Mouse (Mus musculus): Measurements from ENCODE around the gene Pcca. TPM values are rescaled to one million over a fixed set of nuclear protein-coding genes. Genes with fewer than 3 reads are reported as not detected.

The Pcca gene
- polyA plus RNA-seq, 1 experiment from 2014 or later = 32.2 TPM

GRCm38 (mm10) chr14:122675661-122676060, 141.5 kb downstream of the Pcca start:
- Histone ChIP-seq H3K36me3 (no peaks in the 10 kb centered on the region), H3K9me3 (no peaks in the 10 kb centered on the region), H3K4me2 (replicated peaks) (no peak overlapping the region), H3K9ac (replicated peaks) (no peak overlapping the region), H3K4me3 (no peak overlapping the region), H3K27ac (replicated peaks) (no peak overlapping the region), H3K4me1 (no peaks in the 10 kb centered on the region), H3K27me3 (no peaks in the 10 kb centered on the region)
- ATAC-seq (ENCODE audit: low FRiP score, low read depth) = no peak
- 87% methylated on average over 3 of the region's 3 CpGs for WGBS

GRCm38 (mm10) chr14:122683645-122684044, 149.5 kb downstream of the Pcca start:
- Histone ChIP-seq H3K9ac (replicated peaks) (no peak overlapping the region), H3K9me3 (no peaks in the 10 kb centered on the region), H3K4me3 (no peak overlapping the region), H3K27ac (replicated peaks) (no peak overlapping the region), H3K4me2 (replicated peaks) (no peak overlapping the region), H3K36me3 (no peaks in the 10 kb centered on the region), H3K27me3 (no peaks in the 10 kb centered on the region), H3K4me1 (peaks cover 8% of the 10 kb centered on the region; the same call in 1 of the 2 replicates)
- WGBS = 98% methylated on average over 1 of the region's 1 CpGs
- ATAC-seq (ENCODE audit: low FRiP score, low read depth) = no peak

GRCm38 (mm10) chr14:122684250-122684649, 150.1 kb downstream of the Pcca start:
- Histone ChIP-seq H3K27ac (replicated peaks) (no peak overlapping the region), H3K4me2 (replicated peaks) (no peak overlapping the region), H3K4me3 (no peak overlapping the region), H3K9me3 (no peaks in the 10 kb centered on the region), H3K9ac (replicated peaks) (no peak overlapping the region), H3K27me3 (no peaks in the 10 kb centered on the region), H3K36me3 (no peaks in the 10 kb centered on the region), H3K4me1 (peaks cover 8% of the 10 kb centered on the region; the same call in 1 of the 2 replicates)
- peak; percentile 9; the same call in 1 of the 2 replicates for ATAC-seq (ENCODE audit: low FRiP score, low read depth)
- WGBS = 81% methylated on average over 4 of the region's 4 CpGs

- H3K27ac ChIP-seq (replicated peaks) = no peak overlapping the region
- H3K27me3 ChIP-seq = no peaks in the 10 kb centered on the region
- no peak overlapping the region for H3K4me3 ChIP-seq
- 40% methylated on average over 2 of the region's 2 CpGs for WGBS
- ATAC-seq (ENCODE audit: low FRiP score, low read depth) = no peak
- no peak overlapping the region for H3K4me2 ChIP-seq (replicated peaks)
- H3K9me3 ChIP-seq = no peaks in the 10 kb centered on the region
- H3K36me3 ChIP-seq = no peaks in the 10 kb centered on the region
- H3K4me1 ChIP-seq = peaks cover 14% of the 10 kb centered on the region; the same call in 1 of the 2 replicates
- H3K9ac ChIP-seq (replicated peaks) = no peak overlapping the region
Measured at GRCm38 (mm10) chr14:122684811-122685210, 150.7 kb downstream of the Pcca start.

GRCm38 (mm10) chr14:122687398-122687797, 153.3 kb downstream of the Pcca start:
- no peak overlapping the region for H3K4me2 ChIP-seq (replicated peaks)
- no peak overlapping the region for H3K4me3 ChIP-seq
- no peaks in the 10 kb centered on the region for H3K27me3 ChIP-seq
- WGBS = 57% methylated on average over 7 of the region's 7 CpGs
- no peak overlapping the region for H3K27ac ChIP-seq (replicated peaks)
- H3K9me3 ChIP-seq = no peaks in the 10 kb centered on the region
- peaks cover 14% of the 10 kb centered on the region; the same call in 1 of the 2 replicates for H3K4me1 ChIP-seq
- ATAC-seq (ENCODE audit: low FRiP score, low read depth) = no peak; the same call in 1 of the 2 replicates
- H3K9ac ChIP-seq (replicated peaks) = no peak overlapping the region
- no peaks in the 10 kb centered on the region for H3K36me3 ChIP-seq

GRCm38 (mm10) chr14:122688378-122688777, 154.3 kb downstream of the Pcca start:
- 94% methylated on average over 4 of the region's 4 CpGs for WGBS
- no peak for ATAC-seq (ENCODE audit: low FRiP score, low read depth)
- no peak overlapping the region for H3K9ac ChIP-seq (replicated peaks)
- H3K4me2 ChIP-seq (replicated peaks) = no peak overlapping the region
- no peak overlapping the region for H3K4me3 ChIP-seq
- H3K4me1 ChIP-seq = peaks cover 14% of the 10 kb centered on the region; the same call in 1 of the 2 replicates
- no peaks in the 10 kb centered on the region for H3K36me3 ChIP-seq
- H3K9me3 ChIP-seq = no peaks in the 10 kb centered on the region
- H3K27ac ChIP-seq (replicated peaks) = no peak overlapping the region
- no peaks in the 10 kb centered on the region for H3K27me3 ChIP-seq

- no peak for ATAC-seq (ENCODE audit: low FRiP score, low read depth)
- Histone ChIP-seq H3K27ac (replicated peaks) (no peak overlapping the region), H3K4me1 (peaks cover 14% of the 10 kb centered on the region; the same call in 1 of the 2 replicates), H3K4me3 (no peak overlapping the region), H3K36me3 (no peaks in the 10 kb centered on the region), H3K9me3 (no peaks in the 10 kb centered on the region), H3K9ac (replicated peaks) (no peak overlapping the region), H3K4me2 (replicated peaks) (no peak overlapping the region), H3K27me3 (no peaks in the 10 kb centered on the region)
- WGBS = 63% methylated on average over 17 of the region's 17 CpGs
Measured at GRCm38 (mm10) chr14:122689136-122689815, 155.2 kb downstream of the Pcca start.

- H3K4me2 ChIP-seq (replicated peaks) = no peak overlapping the region
- peaks cover 9% of the 10 kb centered on the region; the same call in 1 of the 2 replicates for H3K4me1 ChIP-seq
- no peaks in the 10 kb centered on the region for H3K27me3 ChIP-seq
- no peak for ATAC-seq (ENCODE audit: low FRiP score, low read depth)
- H3K4me3 ChIP-seq = no peak overlapping the region
- 81% methylated on average over 1 of the region's 1 CpGs for WGBS
- H3K9ac ChIP-seq (replicated peaks) = no peak overlapping the region
- no peaks in the 10 kb centered on the region for H3K9me3 ChIP-seq
- H3K27ac ChIP-seq (replicated peaks) = no peak overlapping the region
- no peaks in the 10 kb centered on the region for H3K36me3 ChIP-seq
Measured at GRCm38 (mm10) chr14:122691555-122691954, 157.4 kb downstream of the Pcca start.

- no peak overlapping the region for H3K27ac ChIP-seq (replicated peaks)
- no peak overlapping the region for H3K9ac ChIP-seq (replicated peaks)
- no peaks in the 10 kb centered on the region for H3K9me3 ChIP-seq
- WGBS = 72% methylated on average over 1 of the region's 1 CpGs
- H3K27me3 ChIP-seq = no peaks in the 10 kb centered on the region
- no peak overlapping the region for H3K4me3 ChIP-seq
- ATAC-seq (ENCODE audit: low FRiP score, low read depth) = no peak
- H3K4me1 ChIP-seq = no peaks in the 10 kb centered on the region
- no peak overlapping the region for H3K4me2 ChIP-seq (replicated peaks)
- no peaks in the 10 kb centered on the region for H3K36me3 ChIP-seq
Measured at GRCm38 (mm10) chr14:122700333-122700732, 166.2 kb downstream of the Pcca start.

- no peaks in the 10 kb centered on the region for H3K27me3 ChIP-seq
- no peaks in the 10 kb centered on the region for H3K4me1 ChIP-seq
- no peak overlapping the region for H3K4me3 ChIP-seq
- H3K36me3 ChIP-seq = no peaks in the 10 kb centered on the region
- no peak for ATAC-seq (ENCODE audit: low FRiP score, low read depth)
- H3K9me3 ChIP-seq = no peaks in the 10 kb centered on the region
- no peak overlapping the region for H3K9ac ChIP-seq (replicated peaks)
- WGBS = 95% methylated on average over 5 of the region's 5 CpGs
- H3K4me2 ChIP-seq (replicated peaks) = no peak overlapping the region
- H3K27ac ChIP-seq (replicated peaks) = no peak overlapping the region
Measured at GRCm38 (mm10) chr14:122713793-122714192, 179.7 kb downstream of the Pcca start.

- Histone ChIP-seq H3K4me3 (no peak overlapping the region), H3K27me3 (no peaks in the 10 kb centered on the region), H3K9me3 (no peaks in the 10 kb centered on the region), H3K4me1 (peaks cover 2% of the 10 kb centered on the region; the same call in 1 of the 2 replicates), H3K36me3 (no peaks in the 10 kb centered on the region), H3K4me2 (replicated peaks) (no peak overlapping the region), H3K27ac (replicated peaks) (no peak overlapping the region), H3K9ac (replicated peaks) (no peak overlapping the region)
- no peak for ATAC-seq (ENCODE audit: low FRiP score, low read depth)
- WGBS = 72% methylated on average over 1 of the region's 1 CpGs
Measured at GRCm38 (mm10) chr14:122714911-122715310, 180.8 kb downstream of the Pcca start.

GRCm38 (mm10) chr14:122716057-122716456, 181.9 kb downstream of the Pcca start:
- ATAC-seq (ENCODE audit: low FRiP score, low read depth) = no peak
- Histone ChIP-seq H3K9me3 (no peaks in the 10 kb centered on the region), H3K4me3 (no peak overlapping the region), H3K36me3 (no peaks in the 10 kb centered on the region), H3K27ac (replicated peaks) (no peak overlapping the region), H3K27me3 (no peaks in the 10 kb centered on the region), H3K4me2 (replicated peaks) (no peak overlapping the region), H3K9ac (replicated peaks) (no peak overlapping the region), H3K4me1 (peaks cover 11% of the 10 kb centered on the region)
